8 mouse cellular contexts compared by ENCODE assay signal in the genomic region with DNA sequence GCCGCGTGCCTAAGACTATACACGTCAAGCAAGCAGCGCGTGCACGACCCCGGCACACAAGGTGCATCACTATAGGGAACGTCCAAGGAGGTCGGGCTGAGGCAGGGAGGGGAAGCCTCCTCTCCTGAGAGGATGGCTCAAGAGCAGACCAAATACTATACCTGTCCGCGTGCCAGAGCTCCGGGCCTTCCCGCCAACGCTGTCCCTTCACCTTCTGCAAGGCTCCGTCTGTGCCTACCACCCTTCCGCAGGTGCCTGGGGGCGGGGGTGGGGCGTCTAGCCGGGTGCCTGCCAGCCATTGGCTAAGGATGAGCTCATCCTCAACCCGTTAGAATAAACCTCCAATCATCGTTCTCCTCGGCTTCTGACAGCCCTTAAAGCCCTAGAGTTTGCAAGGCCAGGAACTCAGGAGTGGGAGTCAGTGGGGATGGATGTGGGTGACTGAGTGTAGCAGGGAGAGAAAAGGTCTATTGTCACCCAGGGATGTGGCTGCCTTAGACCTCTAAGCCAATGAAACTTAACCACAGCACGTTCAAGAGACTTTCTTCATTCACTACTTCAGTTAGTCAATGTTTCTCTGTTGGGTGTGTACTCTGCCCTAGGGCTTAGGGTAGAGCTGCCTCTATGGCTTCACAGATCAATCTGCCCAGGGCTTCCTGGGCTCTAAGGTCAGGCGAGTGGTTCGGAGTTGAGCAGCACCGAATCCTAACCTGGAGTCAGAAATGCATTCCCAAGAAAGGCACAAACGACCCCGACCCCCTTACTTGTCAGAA. TPM values are rescaled to one million over a fixed set of nuclear protein-coding genes. Genes with fewer than 3 reads are reported as not detected.
DNase-seq lines count a peak whose midpoint lies in the region; ATAC-seq and TF ChIP-seq lines count a peak whose summit lies in the region.

A gene (minus strand): TSS at position 263 of the 773 bp plus-strand sequence.

- H3K4me3 ChIP-seq in erythroblast, embryonic 14.5 days (replicated peaks) = peak within 1 kb of the TSS; percentile 15
- peak within 1 kb of the TSS; percentile 42 for H3K4me3 ChIP-seq in hindbrain, embryonic 12.5 days
- H3K4me3 ChIP-seq in lung, postnatal 0 days (ENCODE audit: low read depth, low read length) = no peak within 1 kb of the TSS; the same call in 1 of the 2 replicates

- H3K9ac ChIP-seq in hindbrain, embryonic 12.5 days = peak within 1 kb of the TSS; percentile 61
- no peak within 1 kb of the TSS for H3K9ac ChIP-seq in lung, postnatal 0 days (replicated peaks; ENCODE audit: low read depth)

- ATAC-seq in hindbrain, embryonic 12.5 days (ENCODE audit: low FRiP score) = peak; percentile 93
- peak; percentile 80 for ATAC-seq in lung, postnatal 0 days

- H3K36me3 ChIP-seq in erythroblast, embryonic 14.5 days (ENCODE audit: control insufficient read depth) = no peaks in the 10 kb centered on the region
- peaks cover 3% of the 10 kb centered on the region; the same call in 1 of the 2 replicates for H3K36me3 ChIP-seq in hindbrain, embryonic 12.5 days
- no peaks in the 10 kb centered on the region for H3K36me3 ChIP-seq in lung, postnatal 0 days (ENCODE audit: insufficient read depth, low read length)

- H3K4me2 ChIP-seq in hindbrain, embryonic 12.5 days (replicated peaks) = peak within 1 kb of the TSS; percentile 62
- peak within 1 kb of the TSS; percentile 43 for H3K4me2 ChIP-seq in lung, postnatal 0 days (replicated peaks; ENCODE audit: low read depth, low read length)

- H3K27me3 ChIP-seq in erythroblast, embryonic 14.5 days (ENCODE audit: control insufficient read depth) = peaks cover 28% of the 10 kb centered on the region
- H3K27me3 ChIP-seq in hindbrain, embryonic 12.5 days = peaks cover 19% of the 10 kb centered on the region
- no peaks in the 10 kb centered on the region for H3K27me3 ChIP-seq in lung, postnatal 0 days (replicated peaks; ENCODE audit: insufficient read depth, low read length)

- WGBS in hindbrain, embryonic 12.5 days = 16% methylated on average over 28 of the region's 28 CpGs
- 13% methylated on average over 27 of the region's 28 CpGs for WGBS in lung, postnatal 0 days

- no peaks in the 10 kb centered on the region for H3K9me3 ChIP-seq in erythroblast, embryonic 14.5 days (ENCODE audit: control insufficient read depth, low read length)
- H3K9me3 ChIP-seq in hindbrain, embryonic 12.5 days (replicated peaks) = no peaks in the 10 kb centered on the region
- no peaks in the 10 kb centered on the region for H3K9me3 ChIP-seq in lung, postnatal 0 days (ENCODE audit: low read length)

- peak; percentile 47 to 65 for DNase-seq in CD8-positive naive resting alpha-beta T cell, adult 2 months (ENCODE audit: low read depth in 2 of 2, low spot score in 2 of 2)
- peak; percentile 90 for DNase-seq in brain, embryonic 14.5 days (ENCODE audit: low read depth)
- DNase-seq in layer of hippocampus, postnatal 25 days (ENCODE audit: extremely low spot score in 1 of 2, low spot score in 1 of 2) = peak; percentile 65 to 71
- DNase-seq in lung, postnatal 0 days (ENCODE audit: low spot score) = peak; percentile 59
- DNase-seq in retina, postnatal 1 day = peak; percentile 85
- no peak for DNase-seq in gastrocnemius, adult 18-20 months (ENCODE audit: low spot score)

- 0 out of 2 replicates have a peak within 1 kb of the TSS, but pooled peaks have one; percentile 2 for H3K27ac ChIP-seq in hindbrain, embryonic 12.5 days
- H3K27ac ChIP-seq in lung, postnatal 0 days (ENCODE audit: low read length) = no peak within 1 kb of the TSS

- no peak for TF ChIP-seq EP300 in lung, postnatal 0 days (IDR thresholded peaks at IDR 0.05)

- TF ChIP-seq POLR2A in brain, embryonic 14.5 days (IDR thresholded peaks at IDR 0.05; ENCODE audit: borderline replicate concordance, extremely low read depth, insufficient read depth, insufficient read length, poor library complexity, severe bottlenecking) = no peak

- peaks cover 14% of the 10 kb centered on the region for H3K4me1 ChIP-seq in erythroblast, embryonic 14.5 days (ENCODE audit: control insufficient read depth)
- H3K4me1 ChIP-seq in hindbrain, embryonic 12.5 days = peaks cover 23% of the 10 kb centered on the region
- no peaks in the 10 kb centered on the region for H3K4me1 ChIP-seq in lung, postnatal 0 days (ENCODE audit: insufficient read depth, low read depth, low read length)

- TF ChIP-seq CTCF in brain, embryonic 14.5 days (IDR thresholded peaks at IDR 0.05; ENCODE audit: borderline replicate concordance, extremely low read depth, insufficient read depth, insufficient read length) = no peak
- no peak for TF ChIP-seq CTCF in lung, postnatal 0 days (IDR thresholded peaks at IDR 0.05)

RNA-seq across cellular contexts. Expression of the gene that starts here (rescaled TPM):
- 26.9 and 28.2 TPM in 2 replicates for polyA plus RNA-seq in brain, embryonic 14.5 days (2012; rRNA removed)
- polyA plus RNA-seq in erythroblast, embryonic 14.5 days (2012) = 0.03 and 0.06 TPM in 2 replicates
- polyA plus RNA-seq in hindbrain, embryonic 12.5 days (2016; fragmentation: Nextera tagmentation; extraction: Ambion mirVana) = 7.2 and 7.6 TPM in 2 replicates
- total RNA-seq in layer of hippocampus, postnatal 25 days (2021) = 10 to 100 TPM; 39.9 to 40.7 TPM
- polyA plus RNA-seq in lung, postnatal 0 days (2015; fragmentation: Nextera tagmentation; extraction: Ambion mirVana) = 0.82 and 0.83 TPM in 2 replicates
- total RNA-seq in gastrocnemius, adult 18-20 months (2021) = under 1 TPM; 0.39 to 1.00 TPM

Comparison
In these comparisons a context has a peak if more than half of its experiments do, and no peak if none do; other contexts are left out.
1. RNA of the gene that starts here (total RNA-seq): 39.9 to 40.7 TPM in layer of hippocampus, postnatal 25 days; 0.39 to 1.00 TPM in gastrocnemius, adult 18-20 months; every median in the first group is over 10 times any median in the second.
2. Peak in DNase-seq, ATAC-seq and H3K4me2 ChIP-seq in lung, postnatal 0 days; RNA of the gene not detected or under 1 TPM.